Mouse (Mus musculus): ENCODE data around the gene Cyp2j6.

DNA sequence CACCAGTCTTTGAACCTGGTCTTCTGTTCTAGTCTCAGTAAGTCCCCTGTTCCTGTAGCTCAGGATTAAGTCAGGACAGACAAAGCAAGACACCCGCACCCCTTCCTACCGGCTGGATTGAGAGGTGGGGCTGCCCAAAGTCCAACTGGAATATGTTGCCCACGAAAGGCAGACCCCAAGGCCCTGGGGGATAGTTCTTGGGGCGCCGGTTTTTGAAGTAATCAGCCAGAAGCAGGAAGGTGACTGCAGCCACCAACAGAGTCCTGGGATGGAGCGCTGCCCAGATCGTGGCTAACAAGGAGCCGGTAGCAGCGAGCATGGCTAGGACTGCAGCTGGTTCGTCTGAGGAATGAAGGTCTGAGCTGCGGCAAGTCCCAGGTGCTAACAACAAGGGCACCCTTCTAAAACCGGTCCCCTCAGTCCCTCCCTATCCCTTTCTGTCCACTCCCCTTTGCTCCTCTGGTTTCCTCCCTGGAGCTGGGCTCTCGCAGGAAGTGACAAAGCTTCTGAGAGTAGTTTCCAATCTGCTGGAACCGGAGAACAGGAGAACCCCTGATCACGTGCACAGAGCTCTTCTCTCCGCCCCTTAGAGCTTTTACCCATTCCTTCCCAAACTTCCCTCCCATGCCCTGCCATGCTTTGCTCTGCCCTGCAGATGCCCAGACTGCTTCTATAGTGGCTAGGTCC lies at the start of gene Cyp2j6:
- no peak for TF ChIP-seq CTCF (IDR thresholded peaks at IDR 0.05; ENCODE audit: low read depth, low read length)
- peak; percentile 53; the same call in 1 of the 2 replicates for TF ChIP-seq POLR2A (IDR thresholded peaks at IDR 0.05; ENCODE audit: extremely low read depth, insufficient read depth, low read length)

Measured in liver, adult 2 months (tissue).